Mouse (Mus musculus) intestine, postnatal 0 days (tissue): ENCODE measurements around the gene Dnajc7. TPM values are rescaled to one million over a fixed set of nuclear protein-coding genes. Genes with fewer than 3 reads are reported as not detected.

Experiments used
- ATAC-seq: fragments of 200-750 bp; cut with Nextera tagmentation; 2 replicates; pipeline ENCODE4 v1.8.0; 2017; ENCODE audit warnings: mild to moderate bottlenecking, moderate TSS enrichment, moderate library complexity
- H3K27ac ChIP-seq: fragments of 300-500 bp; sonication (generic); 2 replicates; pipeline ENCODE4 v1.5.1; 2014; ENCODE audit warnings: mild to moderate bottlenecking, low read depth, low read length, moderate library complexity
- H3K27me3 ChIP-seq: fragments of 300-500 bp; sonication (generic); replicated peaks from 2 replicates; pipeline ENCODE4 v1.6.1; 2014; ENCODE audit warnings: low read length, mixed read lengths; ENCODE audit not compliant: control insufficient read depth, insufficient read depth
- H3K36me3 ChIP-seq: fragments of 300-500 bp; sonication (generic); 2 replicates; pipeline ENCODE4 v1.6.1; 2014; ENCODE audit warnings: mild to moderate bottlenecking, moderate library complexity; ENCODE audit not compliant: control insufficient read depth, insufficient read depth
- H3K4me1 ChIP-seq: fragments of 300-500 bp; sonication (generic); replicated peaks from 2 replicates; pipeline ENCODE4 v1.6.1; 2014; ENCODE audit warnings: antibody characterized with exemption, low read length, mixed read lengths; ENCODE audit not compliant: control insufficient read depth, insufficient read depth
- H3K4me2 ChIP-seq: fragments of 300-500 bp; sonication (generic); replicated peaks from 2 replicates; pipeline ENCODE4 v1.6.1; 2014; ENCODE audit warnings: low read depth, mild to moderate bottlenecking, moderate library complexity
- H3K4me3 ChIP-seq: fragments of 300-500 bp; sonication (generic); 2 replicates; pipeline ENCODE4 v1.5.1; 2014; ENCODE audit warnings: low read depth, low read length
- H3K9ac ChIP-seq: fragments of 300-500 bp; sonication (generic); 2 replicates; pipeline ENCODE4 v1.6.1; 2014; ENCODE audit warnings: mild to moderate bottlenecking, low read depth, low read length
- H3K9me3 ChIP-seq: fragments of 300-500 bp; sonication (generic); 2 replicates; pipeline ENCODE4 v1.6.1; 2016; ENCODE audit warnings: mixed run types; ENCODE audit not compliant: control insufficient read depth
- CTCF ChIP-seq: sonication (generic); IDR thresholded peaks from 2 replicates; pipeline ENCODE4 v1.5.1; 2016; ENCODE audit warnings: low read depth, mild to moderate bottlenecking, control low read depth, antibody characterized with exemption, moderate library complexity
- WGBS: fragments of 180-500 bp; shearing (Covaris S2); extraction: QIAGEN DNeasy Blood & Tissue Kit; methylation state at CpG from one replicate; pipeline ENCODE4 v1.1.7; 2014; 5-methylcytosine and 5-hydroxymethylcytosine counted together
- polyA plus RNA-seq: library from polyadenylated mRNA; unstranded; fragments of >200 nt; fragmentation: Nextera tagmentation; extraction: Ambion mirVana; gene quantifications from 2 replicates; pipeline ENCODE4 v1.2.1, GENCODE M21; 2015

Gene Dnajc7
- polyA plus RNA-seq, 1 experiment from 2014 or later = 72.9 TPM

DNA sequence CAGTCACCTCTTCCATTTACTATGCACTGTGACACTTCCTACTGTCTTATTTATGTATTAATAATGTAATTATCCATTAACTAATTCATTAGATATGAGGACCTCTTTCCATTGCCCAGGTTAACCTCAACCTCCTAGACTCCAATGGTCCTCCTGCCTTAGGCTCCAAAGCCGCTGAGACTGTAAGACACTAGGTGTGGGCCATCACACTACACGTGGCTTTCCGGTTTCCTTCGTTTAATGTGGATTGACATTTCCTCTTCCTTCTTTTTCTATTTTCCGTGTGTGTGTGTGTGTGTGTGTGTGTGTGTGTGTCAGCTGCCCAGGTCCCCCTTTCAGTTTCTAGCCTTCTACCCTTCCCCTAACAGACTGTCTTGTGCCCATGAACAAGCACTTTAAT lies 52.7 kb downstream of the Dnajc7 start:
- 77% methylated on average over 5 of the region's 5 CpGs for WGBS
- no peak overlapping the region for H3K27ac ChIP-seq
- H3K4me3 ChIP-seq = no peak overlapping the region
- no peak for TF ChIP-seq CTCF
- ATAC-seq = no peak
- no peaks in the 10 kb centered on the region for H3K9me3 ChIP-seq
- H3K27me3 ChIP-seq = no peaks in the 10 kb centered on the region
- H3K9ac ChIP-seq = no peak overlapping the region
- no peaks in the 10 kb centered on the region for H3K4me1 ChIP-seq
- H3K4me2 ChIP-seq = no peak overlapping the region
- H3K36me3 ChIP-seq = no peaks in the 10 kb centered on the region

DNA sequence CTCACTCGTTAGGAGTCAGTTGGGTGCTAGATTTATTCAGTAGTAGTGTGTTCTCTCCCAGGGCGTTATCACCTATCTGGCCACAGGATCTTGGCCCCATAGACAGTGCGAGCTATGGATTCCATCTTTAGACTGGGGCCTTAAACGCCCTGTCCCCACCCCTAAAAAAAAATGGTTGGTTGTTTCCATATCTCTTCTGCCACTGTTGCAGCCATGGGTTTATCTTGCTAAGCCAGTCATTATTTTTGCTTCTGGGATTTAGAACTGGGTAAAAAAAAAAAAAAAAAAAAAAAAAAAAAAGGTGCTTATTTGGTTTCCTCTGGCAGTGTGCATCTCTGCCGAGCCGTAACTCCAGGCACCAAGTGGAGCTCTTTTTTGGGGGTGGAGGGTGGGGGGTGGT lies 55.3 kb downstream of the Dnajc7 start:
- 82% methylated on average over 6 of the region's 6 CpGs for WGBS
- Histone ChIP-seq H3K9me3 (no peaks in the 10 kb centered on the region), H3K4me2 (no peak overlapping the region)

DNA sequence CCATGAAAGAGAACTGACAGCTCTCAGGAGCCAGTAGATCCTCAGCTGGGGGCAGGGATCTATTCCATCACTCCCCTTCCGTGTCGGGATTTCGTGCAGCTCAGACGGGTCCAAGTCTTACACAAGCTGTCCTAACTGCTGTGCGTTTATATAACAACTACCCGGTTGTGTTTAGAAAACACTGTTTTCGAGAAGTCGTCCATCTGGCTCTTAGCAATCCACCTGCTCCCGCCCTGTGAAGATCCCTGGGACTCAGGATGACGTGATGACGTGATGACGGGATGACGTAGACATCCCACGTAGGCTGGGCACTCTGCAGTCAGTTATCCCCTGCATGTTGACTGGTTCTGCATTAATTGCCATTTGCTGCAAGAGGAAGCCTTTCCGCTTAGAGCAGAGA lies 55.7 kb downstream of the Dnajc7 start:
- no peak for ATAC-seq
- Histone ChIP-seq H3K4me2 (no peak overlapping the region), H3K9ac (no peak overlapping the region), H3K36me3 (no peaks in the 10 kb centered on the region), H3K27ac (no peak overlapping the region), H3K4me3 (no peak overlapping the region), H3K4me1 (no peaks in the 10 kb centered on the region), H3K27me3 (no peaks in the 10 kb centered on the region), H3K9me3 (no peaks in the 10 kb centered on the region)
- TF ChIP-seq CTCF = no peak
- 67% methylated on average over 15 of the region's 15 CpGs for WGBS

More for the DNA sequence above, 55.3 kb downstream of the Dnajc7 start:
- no peak for TF ChIP-seq CTCF
- Histone ChIP-seq H3K36me3 (no peaks in the 10 kb centered on the region), H3K4me3 (no peak overlapping the region), H3K27ac (no peak overlapping the region), H3K4me1 (no peaks in the 10 kb centered on the region), H3K27me3 (no peaks in the 10 kb centered on the region), H3K9ac (no peak overlapping the region)
- ATAC-seq = no peak

DNA sequence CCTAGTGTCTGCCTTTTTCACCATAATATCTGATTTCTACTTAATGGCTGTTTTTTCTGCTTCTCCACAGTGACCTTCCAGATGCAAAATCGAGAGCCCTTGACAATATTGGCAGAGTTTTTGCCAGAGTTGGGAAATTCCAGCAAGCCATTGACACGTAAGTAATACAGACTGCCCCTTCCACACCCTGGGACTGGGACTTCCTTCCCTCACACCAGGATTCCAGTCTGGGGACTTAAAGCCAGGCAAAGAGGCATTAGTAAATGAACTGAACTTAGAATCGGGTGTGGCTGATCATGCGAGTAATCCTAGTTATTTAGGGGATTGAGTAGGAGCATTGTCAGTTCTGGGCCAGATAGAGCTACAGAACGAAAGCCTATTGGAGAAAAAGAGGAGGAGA lies 58.2 kb downstream of the Dnajc7 start:
- Histone ChIP-seq H3K9me3 (no peaks in the 10 kb centered on the region), H3K27ac (no peak overlapping the region), H3K4me3 (no peak overlapping the region), H3K4me1 (no peaks in the 10 kb centered on the region), H3K36me3 (no peaks in the 10 kb centered on the region), H3K27me3 (no peaks in the 10 kb centered on the region), H3K4me2 (no peak overlapping the region), H3K9ac (no peak overlapping the region)
- 57% methylated on average over 5 of the region's 5 CpGs for WGBS
- no peak for TF ChIP-seq CTCF
- no peak for ATAC-seq

DNA sequence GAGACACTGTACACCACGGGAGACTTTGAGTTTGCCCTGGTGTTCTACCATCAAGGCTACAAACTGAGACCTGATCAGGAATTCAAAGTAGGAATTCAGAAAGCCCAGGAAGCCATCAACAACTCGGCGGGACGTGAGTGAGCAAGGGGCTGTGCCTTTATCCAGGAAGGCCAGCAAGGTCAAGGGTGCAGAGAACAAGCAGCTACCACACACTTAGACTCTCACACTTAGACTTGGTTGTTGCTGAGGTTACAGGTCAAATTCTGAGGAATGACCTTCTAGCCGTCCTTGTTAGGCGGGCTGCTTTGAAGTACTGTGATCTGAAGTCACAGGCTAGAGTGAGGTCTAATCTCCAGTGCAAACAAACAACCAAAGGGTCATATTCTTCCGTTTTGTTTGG lies 60.5 kb downstream of the Dnajc7 start:
- Histone ChIP-seq H3K9me3 (no peaks in the 10 kb centered on the region), H3K4me1 (no peaks in the 10 kb centered on the region), H3K36me3 (no peaks in the 10 kb centered on the region), H3K27me3 (no peaks in the 10 kb centered on the region), H3K4me3 (no peak overlapping the region), H3K27ac (no peak overlapping the region), H3K4me2 (no peak overlapping the region), H3K9ac (no peak overlapping the region)
- TF ChIP-seq CTCF = no peak
- 54% methylated on average over 7 of the region's 7 CpGs for WGBS
- ATAC-seq = no peak

DNA sequence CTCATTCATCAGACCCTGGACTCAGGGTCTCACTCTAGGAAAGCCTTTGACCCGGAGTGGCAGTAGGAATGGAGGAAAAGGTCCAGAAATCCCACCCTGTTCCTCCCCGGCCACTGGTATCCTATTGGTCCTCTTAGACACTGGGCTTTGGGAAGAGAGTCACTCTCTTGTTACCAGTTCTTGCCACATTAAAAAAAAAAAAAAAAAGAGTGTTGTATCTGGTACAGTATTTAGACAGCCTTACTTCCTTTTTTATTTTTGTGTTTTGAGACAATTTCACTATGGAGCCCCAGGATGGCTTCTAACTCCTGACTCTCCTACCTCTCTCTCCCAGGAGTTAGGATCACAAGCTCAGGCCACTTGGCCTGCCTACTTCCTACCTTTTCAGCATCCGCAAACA lies 62.4 kb downstream of the Dnajc7 start:
- Histone ChIP-seq H3K9ac (no peak overlapping the region), H3K9me3 (no peaks in the 10 kb centered on the region), H3K36me3 (no peaks in the 10 kb centered on the region), H3K4me2 (no peak overlapping the region), H3K4me3 (no peak overlapping the region), H3K27ac (no peak overlapping the region), H3K27me3 (no peaks in the 10 kb centered on the region), H3K4me1 (no peaks in the 10 kb centered on the region)
- no peak for ATAC-seq
- no peak for TF ChIP-seq CTCF
- WGBS = 68% methylated on average over 3 of the region's 3 CpGs

DNA sequence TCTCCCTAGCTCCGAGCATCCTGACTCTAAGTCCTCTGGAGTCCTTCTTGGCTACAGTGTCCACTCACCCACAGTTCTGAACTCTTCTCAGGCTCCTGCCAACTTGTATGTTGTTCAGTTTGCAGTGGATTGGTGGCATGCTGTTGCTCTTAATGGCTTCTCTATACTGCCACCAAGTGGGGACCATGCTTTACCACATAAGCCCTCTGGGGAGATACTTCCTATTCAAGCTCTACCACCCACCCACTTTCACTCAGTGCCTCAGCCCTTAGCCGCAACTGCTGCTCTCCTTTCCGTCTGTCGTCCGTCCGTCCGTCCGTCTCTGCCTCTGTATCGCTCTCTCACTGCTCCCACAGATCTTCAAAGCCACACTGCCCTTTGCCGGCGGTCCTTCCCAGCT lies 64.4 kb downstream of the Dnajc7 start:
- Histone ChIP-seq H3K9ac (peak overlapping the region; percentile 11; the same call in 1 of the 2 replicates), H3K4me3 (peak overlapping the region; percentile 23; the same call in 1 of the 2 replicates), H3K36me3 (no peaks in the 10 kb centered on the region), H3K4me2 (peak overlapping the region; percentile 53), H3K4me1 (no peaks in the 10 kb centered on the region), H3K27ac (no peak overlapping the region), H3K9me3 (no peaks in the 10 kb centered on the region), H3K27me3 (no peaks in the 10 kb centered on the region)
- WGBS = 18% methylated on average over 11 of the region's 11 CpGs
- ATAC-seq = peak; percentile 45; the same call in 1 of the 2 replicates
- peak; percentile 91 for TF ChIP-seq CTCF
